Mouse (Mus musculus): ENCODE data around the gene Pou6f1. TPM values are rescaled to one million over a fixed set of nuclear protein-coding genes. Genes with fewer than 3 reads are reported as not detected.
"Not testable (repeated sequence)": the region's sequence is repeated elsewhere in the genome, so short reads cannot be mapped to it uniquely, and the experiment has no call there.

Gene Pou6f1
- polyA plus RNA-seq, 1 experiment from 2014 or later: 3.9 TPM

- Histone ChIP-seq H3K4me3 (ENCODE audit: low read depth, low read length) (no peak overlapping the region), H3K27ac (replicated peaks; ENCODE audit: low read depth, low read length) (no peak overlapping the region), H3K9me3 (ENCODE audit: control insufficient read depth, low read length) (no peaks in the 10 kb centered on the region), H3K27me3 (ENCODE audit: control insufficient read depth, insufficient read depth, low read length) (no peaks in the 10 kb centered on the region), H3K4me1 (ENCODE audit: control insufficient read depth, insufficient read depth, low read length) (peaks cover 8% of the 10 kb centered on the region; the same call in 1 of the 2 replicates), H3K36me3 (ENCODE audit: control insufficient read depth, insufficient read depth, low read length) (no peaks in the 10 kb centered on the region), H3K9ac (ENCODE audit: low read length) (no peak overlapping the region), H3K4me2 (ENCODE audit: low read depth, severe bottlenecking) (no peak overlapping the region)
- 11% methylated on average over 10 of the region's 10 CpGs for WGBS
- ATAC-seq (ENCODE audit: insufficient number of reproducible peaks, low FRiP score, low TSS enrichment, low read depth) (no peak), DNase-seq (ENCODE audit: low spot score) (peak; percentile 39)
These were observed 27.5 kb upstream of the Pou6f1 start for GRCm38 (mm10) chr15:100627287-100627686.

- Histone ChIP-seq H3K4me1 (ENCODE audit: control insufficient read depth, insufficient read depth, low read length) (peaks cover 8% of the 10 kb centered on the region; the same call in 1 of the 2 replicates), H3K36me3 (ENCODE audit: control insufficient read depth, insufficient read depth, low read length) (no peaks in the 10 kb centered on the region), H3K4me2 (ENCODE audit: low read depth, severe bottlenecking) (no peak overlapping the region), H3K4me3 (ENCODE audit: low read depth, low read length) (no peak overlapping the region), H3K9ac (ENCODE audit: low read length) (no peak overlapping the region), H3K27me3 (ENCODE audit: control insufficient read depth, insufficient read depth, low read length) (no peaks in the 10 kb centered on the region), H3K9me3 (ENCODE audit: control insufficient read depth, low read length) (no peaks in the 10 kb centered on the region), H3K27ac (replicated peaks; ENCODE audit: low read depth, low read length) (no peak overlapping the region)
- ATAC-seq (ENCODE audit: insufficient number of reproducible peaks, low FRiP score, low TSS enrichment, low read depth) (no peak), DNase-seq (ENCODE audit: low spot score) (no peak)
- WGBS: 90% methylated on average over 3 of the region's 3 CpGs
These were observed 24.7 kb upstream of the Pou6f1 start for GRCm38 (mm10) chr15:100624435-100624834.

GRCm38 (mm10) chr15:100623754-100624153 is 24.0 kb upstream of the Pou6f1 start:
- H3K9ac ChIP-seq (ENCODE audit: low read length): no peak overlapping the region
- H3K4me3 ChIP-seq (ENCODE audit: low read depth, low read length): no peak overlapping the region
- no peak overlapping the region for H3K4me2 ChIP-seq (ENCODE audit: low read depth, severe bottlenecking)
- no peaks in the 10 kb centered on the region for H3K9me3 ChIP-seq (ENCODE audit: control insufficient read depth, low read length)
- WGBS: 87% methylated on average over 9 of the region's 9 CpGs
- no peak for DNase-seq (ENCODE audit: low spot score)
- no peaks in the 10 kb centered on the region for H3K27me3 ChIP-seq (ENCODE audit: control insufficient read depth, insufficient read depth, low read length)
- no peak overlapping the region for H3K27ac ChIP-seq (replicated peaks; ENCODE audit: low read depth, low read length)
- H3K36me3 ChIP-seq (ENCODE audit: control insufficient read depth, insufficient read depth, low read length): 0 out of 2 replicates have a peak, but pooled peaks cover 3% of the 10 kb centered on the region
- ATAC-seq (ENCODE audit: insufficient number of reproducible peaks, low FRiP score, low TSS enrichment, low read depth): no peak
- H3K4me1 ChIP-seq (ENCODE audit: control insufficient read depth, insufficient read depth, low read length): peaks cover 8% of the 10 kb centered on the region; the same call in 1 of the 2 replicates

GRCm38 (mm10) chr15:100622164-100622563 is 22.4 kb upstream of the Pou6f1 start:
- H3K4me3 ChIP-seq (ENCODE audit: low read depth, low read length): no peak overlapping the region
- no peak overlapping the region for H3K27ac ChIP-seq (replicated peaks; ENCODE audit: low read depth, low read length)
- no peaks in the 10 kb centered on the region for H3K9me3 ChIP-seq (ENCODE audit: control insufficient read depth, low read length)
- peaks cover 3% of the 10 kb centered on the region; the same call in 1 of the 2 replicates for H3K36me3 ChIP-seq (ENCODE audit: control insufficient read depth, insufficient read depth, low read length)
- no peak overlapping the region for H3K9ac ChIP-seq (ENCODE audit: low read length)
- ATAC-seq (ENCODE audit: insufficient number of reproducible peaks, low FRiP score, low TSS enrichment, low read depth) (no peak), DNase-seq (ENCODE audit: low spot score) (no peak)
- no peaks in the 10 kb centered on the region for H3K4me1 ChIP-seq (ENCODE audit: control insufficient read depth, insufficient read depth, low read length)
- 90% methylated on average over 7 of the region's 7 CpGs for WGBS
- no peak overlapping the region for H3K4me2 ChIP-seq (ENCODE audit: low read depth, severe bottlenecking)
- H3K27me3 ChIP-seq (ENCODE audit: control insufficient read depth, insufficient read depth, low read length): no peaks in the 10 kb centered on the region

- not testable (repeated sequence) for H3K27me3 ChIP-seq (ENCODE audit: control insufficient read depth, insufficient read depth, low read length); DNase-seq (ENCODE audit: low spot score); H3K4me1 ChIP-seq (ENCODE audit: control insufficient read depth, insufficient read depth, low read length); H3K27ac ChIP-seq (replicated peaks; ENCODE audit: low read depth, low read length); H3K9me3 ChIP-seq (ENCODE audit: control insufficient read depth, low read length); H3K9ac ChIP-seq (ENCODE audit: low read length); H3K4me2 ChIP-seq (ENCODE audit: low read depth, severe bottlenecking); ATAC-seq (ENCODE audit: insufficient number of reproducible peaks, low FRiP score, low TSS enrichment, low read depth); H3K4me3 ChIP-seq (ENCODE audit: low read depth, low read length); H3K36me3 ChIP-seq (ENCODE audit: control insufficient read depth, insufficient read depth, low read length)
- WGBS: 74% methylated on average over 9 of the region's 9 CpGs
These were observed 21.9 kb upstream of the Pou6f1 start for GRCm38 (mm10) chr15:100621671-100622070.

GRCm38 (mm10) chr15:100619200-100619599 is 19.4 kb upstream of the Pou6f1 start:
- Histone ChIP-seq H3K9me3 (ENCODE audit: control insufficient read depth, low read length) (no peaks in the 10 kb centered on the region), H3K4me2 (ENCODE audit: low read depth, severe bottlenecking) (no peak overlapping the region), H3K9ac (ENCODE audit: low read length) (no peak overlapping the region), H3K4me3 (ENCODE audit: low read depth, low read length) (no peak overlapping the region), H3K4me1 (ENCODE audit: control insufficient read depth, insufficient read depth, low read length) (peaks cover 6% of the 10 kb centered on the region; the same call in 1 of the 2 replicates), H3K27ac (replicated peaks; ENCODE audit: low read depth, low read length) (no peak overlapping the region), H3K27me3 (ENCODE audit: control insufficient read depth, insufficient read depth, low read length) (no peaks in the 10 kb centered on the region), H3K36me3 (ENCODE audit: control insufficient read depth, insufficient read depth, low read length) (peaks cover 3% of the 10 kb centered on the region; the same call in 1 of the 2 replicates)
- ATAC-seq (ENCODE audit: insufficient number of reproducible peaks, low FRiP score, low TSS enrichment, low read depth) (no peak), DNase-seq (ENCODE audit: low spot score) (no peak)
- WGBS: 87% methylated on average over 7 of the region's 7 CpGs

GRCm38 (mm10) chr15:100616221-100616620 is 16.4 kb upstream of the Pou6f1 start:
- peak overlapping the region; percentile 80 for H3K4me2 ChIP-seq (ENCODE audit: low read depth, severe bottlenecking)
- ATAC-seq (ENCODE audit: insufficient number of reproducible peaks, low FRiP score, low TSS enrichment, low read depth) (no peak), DNase-seq (ENCODE audit: low spot score) (no peak)
- peaks cover 6% of the 10 kb centered on the region; the same call in 1 of the 2 replicates for H3K4me1 ChIP-seq (ENCODE audit: control insufficient read depth, insufficient read depth, low read length)
- peak overlapping the region; percentile 76 for H3K9ac ChIP-seq (ENCODE audit: low read length)
- H3K27ac ChIP-seq (replicated peaks; ENCODE audit: low read depth, low read length): peak overlapping the region; percentile 83; the same call in 1 of the 2 replicates
- H3K4me3 ChIP-seq (ENCODE audit: low read depth, low read length): peak overlapping the region; percentile 70
- peaks cover 3% of the 10 kb centered on the region; the same call in 1 of the 2 replicates for H3K36me3 ChIP-seq (ENCODE audit: control insufficient read depth, insufficient read depth, low read length)
- H3K27me3 ChIP-seq (ENCODE audit: control insufficient read depth, insufficient read depth, low read length): no peaks in the 10 kb centered on the region; the same call in 1 of the 2 replicates
- no peaks in the 10 kb centered on the region for H3K9me3 ChIP-seq (ENCODE audit: control insufficient read depth, low read length)
- under 1% methylated on average over 19 of the region's 19 CpGs for WGBS

- peak; percentile 74 for ATAC-seq (ENCODE audit: insufficient number of reproducible peaks, low FRiP score, low TSS enrichment, low read depth)
- 0% methylated on average over 43 of the region's 43 CpGs for WGBS
- peak overlapping the region; percentile 83 for H3K27ac ChIP-seq (replicated peaks; ENCODE audit: low read depth, low read length)
- H3K9me3 ChIP-seq (ENCODE audit: control insufficient read depth, low read length): no peaks in the 10 kb centered on the region
- H3K4me1 ChIP-seq (ENCODE audit: control insufficient read depth, insufficient read depth, low read length): peaks cover 6% of the 10 kb centered on the region; the same call in 1 of the 2 replicates
- H3K4me2 ChIP-seq (ENCODE audit: low read depth, severe bottlenecking): peak overlapping the region; percentile 80
- DNase-seq (ENCODE audit: low spot score): peak; percentile 93
- H3K9ac ChIP-seq (ENCODE audit: low read length): peak overlapping the region; percentile 76
- no peaks in the 10 kb centered on the region; the same call in 1 of the 2 replicates for H3K27me3 ChIP-seq (ENCODE audit: control insufficient read depth, insufficient read depth, low read length)
- H3K4me3 ChIP-seq (ENCODE audit: low read depth, low read length): peak overlapping the region; percentile 70
- H3K36me3 ChIP-seq (ENCODE audit: control insufficient read depth, insufficient read depth, low read length): peaks cover 3% of the 10 kb centered on the region; the same call in 1 of the 2 replicates
These were observed 16.0 kb upstream of the Pou6f1 start for GRCm38 (mm10) chr15:100615825-100616220.
